In genomic region chr13:95187153-95187665, GRCm38 (mm10) we compare ENCODE assay signal across 21 mouse cellular contexts.
DNase-seq lines count a peak whose midpoint lies in the region; TF ChIP-seq lines count a peak whose summit lies in the region.
"Had no signal": no experiment of that assay in that cellular context is flagged by ENCODE, and none has a peak within 500 bp of the region (broad histone marks: within the 10 kb centered on the region; RNA-seq: fewer than 3 reads in every experiment).

No protein-coding gene starts in this region.

- no peak overlapping the region for H3K4me3 ChIP-seq in left cerebral cortex, adult 2 months
- H3K4me3 ChIP-seq: embryonic facial prominence, embryonic 15.5 days; heart, embryonic 13.5 days; hindbrain, embryonic 12.5 days; limb, embryonic 12.5 days; midbrain, embryonic 12.5 days had no signal

- intact Hi-C loops in left cerebral cortex, adult 2 months (cut with DNase I), result no loop called here

- no peak for TF ChIP-seq CTCF in left cerebral cortex, adult 2 months (IDR thresholded peaks at IDR 0.05)

- peak overlapping the region; percentile 63 for H3K27ac ChIP-seq in left cerebral cortex, adult 2 months
- H3K27ac ChIP-seq: embryonic facial prominence, embryonic 15.5 days; heart, embryonic 13.5 days; hindbrain, embryonic 12.5 days; limb, embryonic 12.5 days; macrophage; midbrain, embryonic 12.5 days; stomach, postnatal 0 days had no signal

- no peak for DNase-seq in left cerebral cortex, adult 2 months (ENCODE audit: extremely low spot score in 1 of 2, low spot score in 2 of 2)
- DNase-seq in left cerebral cortex, adult 9 months (ENCODE audit: low spot score in 2 of 2), result no peak
- DNase-seq in Muller cell, postnatal 12 days (ENCODE audit: inconsistent ontology term), result peak; percentile 26
- peak; percentile 74 for DNase-seq in adrenal gland, postnatal 14 days
- DNase-seq in spleen, postnatal 4 days (ENCODE audit: low spot score in 2 of 2), result no peak
- no peak for DNase-seq in urinary bladder, postnatal 10 days (ENCODE audit: low spot score)
- DNase-seq in gastrocnemius, adult 8-10 months (ENCODE audit: low spot score in 2 of 2), result no peak
- DNase-seq: cerebellum, adult 2 months; cerebellum, postnatal 25 days; gastrocnemius, postnatal 14 days; heart, adult 18-20 months; heart, postnatal 14 days; kidney, postnatal 4 days; liver, postnatal 0 days had no signal

Comparison
In these comparisons a context has a peak if more than half of its experiments do, and no peak if none do; other contexts are left out.
1. DNase-seq: peak in Muller cell, postnatal 12 days (single experiment) and adrenal gland, postnatal 14 days (single experiment); none in left cerebral cortex, adult 2 months (0 of 2), left cerebral cortex, adult 9 months (0 of 2), spleen, postnatal 4 days (0 of 2), urinary bladder, postnatal 10 days (single experiment) and gastrocnemius, adult 8-10 months (0 of 2).